Mouse (Mus musculus) kidney, adult 9 months (tissue): ENCODE results near the gene Bmp2k.
A peak's percentile ranks its signal among the peaks of the same experiment; 100 is the strongest.
"Not testable (repeated sequence)": the region's sequence is repeated elsewhere in the genome, so short reads cannot be mapped to it uniquely, and the experiment has no call there.

ENCODE experiments used
- DNase-seq: peaks from one replicate; pipeline ENCODE4 v3.0.0; 2022

Bmp2k gene

DNA sequence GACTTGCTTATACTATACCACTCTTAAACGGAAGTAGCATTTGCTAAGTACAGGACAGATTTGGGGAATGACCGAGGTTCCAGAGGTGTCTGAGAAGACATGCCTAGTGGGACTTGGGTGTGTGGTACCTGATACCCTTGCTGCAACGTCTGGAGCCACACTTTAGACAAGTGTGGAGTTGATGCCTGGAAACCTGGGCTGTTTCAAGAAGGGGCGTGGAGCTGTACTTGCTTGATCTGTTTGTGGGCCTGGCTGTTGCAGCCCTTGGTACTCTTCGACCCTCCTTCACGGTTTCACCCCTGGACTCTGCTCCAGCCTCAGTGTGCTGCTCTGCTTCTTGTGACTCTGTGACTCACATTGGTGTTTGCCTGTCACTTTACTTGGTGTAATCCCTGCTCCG is 5.4 kb downstream of the Bmp2k start:
- no peak for DNase-seq

DNA sequence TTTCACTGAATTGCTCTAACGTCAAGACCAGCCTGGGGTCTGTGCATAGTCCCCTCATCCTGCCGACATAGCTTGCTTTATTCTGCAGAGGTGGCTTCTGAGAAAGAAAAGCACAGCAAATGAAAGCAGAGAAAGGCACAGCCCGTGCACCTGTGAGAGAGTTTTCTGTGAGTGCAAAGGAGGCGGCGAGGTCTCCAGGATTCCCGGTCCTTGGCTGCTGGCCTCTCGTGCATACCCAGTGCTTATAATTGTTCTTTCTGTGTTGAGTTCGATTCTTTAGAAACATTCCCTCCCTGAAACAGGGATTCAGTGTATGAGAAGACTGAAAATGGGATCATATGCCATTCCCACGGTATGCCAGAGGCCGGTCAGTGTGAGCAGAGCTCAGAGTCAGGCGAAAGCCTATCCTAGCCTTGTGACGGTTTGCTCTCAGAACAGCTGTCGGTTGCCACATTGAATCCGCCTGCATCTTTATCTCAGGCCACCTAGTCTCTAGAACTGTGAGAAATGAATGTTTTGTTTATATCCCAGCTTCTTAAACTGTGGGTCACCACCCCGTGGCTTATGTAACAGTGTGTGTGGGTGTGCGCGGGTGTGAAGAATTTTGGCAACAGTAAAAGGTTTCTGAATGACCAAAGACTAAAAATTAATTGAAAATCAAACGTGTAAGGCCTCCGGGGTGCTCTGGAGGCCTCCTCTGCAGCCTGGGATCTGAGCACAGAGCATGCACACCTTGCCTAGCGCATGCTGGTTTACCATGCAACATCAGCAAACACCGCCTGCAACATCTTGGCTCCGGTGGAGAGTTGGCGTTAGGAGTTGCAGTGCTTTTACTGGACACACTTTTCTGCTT is 6.9 kb downstream of the Bmp2k start:
- peak; percentile 78 for DNase-seq

DNA sequence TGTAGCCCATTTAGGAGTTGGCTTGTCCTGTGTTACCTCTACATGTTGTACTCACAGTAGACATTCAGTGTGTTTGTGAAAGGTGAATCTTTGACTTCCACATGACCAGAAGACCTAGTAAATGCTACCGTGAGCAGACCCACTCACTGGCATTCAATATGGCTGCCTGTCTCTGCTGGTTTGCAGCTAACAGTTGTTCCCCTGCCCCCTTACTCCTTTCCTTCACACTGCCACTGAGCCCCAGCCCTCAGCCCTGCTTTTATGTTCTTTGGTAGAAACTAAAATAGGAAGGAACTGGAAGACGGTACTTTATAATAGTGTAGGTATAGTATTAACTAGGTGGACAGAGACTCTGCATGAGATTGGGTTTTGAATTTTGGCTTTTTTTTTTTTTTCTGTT is 8.4 kb downstream of the Bmp2k start:
- DNase-seq, result no peak

DNA sequence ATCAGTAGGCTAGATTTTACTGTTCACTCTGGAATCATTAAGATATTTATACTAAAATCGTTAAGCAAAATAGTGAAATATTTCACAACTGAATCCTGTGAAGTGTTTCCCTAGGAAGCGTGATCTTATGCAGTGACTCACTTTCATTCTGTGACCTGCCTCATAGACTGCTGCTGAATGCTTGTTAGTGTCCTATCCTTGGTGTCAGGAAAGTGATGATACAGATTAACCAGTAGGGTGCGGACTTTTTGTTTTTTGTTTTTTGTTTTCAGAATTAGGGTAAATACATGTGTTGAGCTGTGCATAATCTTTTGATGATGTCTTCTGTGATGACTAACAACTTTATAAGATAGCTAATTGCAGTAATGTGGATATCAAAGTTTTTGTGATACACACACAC is 9.4 kb downstream of the Bmp2k start:
- no peak for DNase-seq

DNA sequence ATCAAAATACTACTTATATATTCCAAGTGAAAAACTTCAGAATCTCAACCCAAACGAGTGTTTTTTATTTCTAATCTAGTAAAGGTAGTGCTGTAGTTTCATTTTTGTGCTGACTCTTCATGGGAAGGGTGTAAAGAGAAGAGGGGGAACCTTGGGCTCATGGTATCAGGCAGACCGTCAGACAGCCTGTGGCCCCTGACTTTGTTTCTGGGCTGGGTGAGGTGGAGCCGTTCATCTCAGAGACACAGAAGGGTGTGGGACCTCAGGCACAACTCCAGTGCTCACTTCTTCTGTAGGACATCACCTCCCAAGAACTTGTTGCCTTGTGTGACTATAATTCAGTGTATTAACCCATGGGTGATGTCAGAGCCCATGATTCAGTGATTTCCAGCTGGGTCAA is 10.0 kb downstream of the Bmp2k start:
- DNase-seq, result no peak

DNA sequence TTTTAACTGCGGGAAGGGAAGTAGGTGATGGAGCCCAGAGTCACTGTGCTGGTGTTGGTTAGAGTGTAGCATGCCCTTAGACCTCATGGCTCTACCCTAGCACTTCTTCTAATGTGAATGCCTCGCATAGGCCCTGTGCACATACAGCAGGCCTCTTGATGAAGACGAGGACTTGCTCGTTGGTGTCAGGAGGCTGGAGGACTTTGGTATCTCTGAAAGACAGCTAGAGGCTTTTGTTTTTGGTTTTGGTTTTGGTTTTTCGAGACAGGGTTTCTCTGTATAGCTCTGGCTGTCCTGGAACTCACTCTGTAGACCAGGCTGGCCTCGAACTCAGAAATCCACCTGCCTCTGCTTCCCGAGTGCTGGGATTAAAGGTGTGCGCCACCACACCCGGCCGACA is 11.7 kb downstream of the Bmp2k start:
- not testable (repeated sequence) for DNase-seq

DNA sequence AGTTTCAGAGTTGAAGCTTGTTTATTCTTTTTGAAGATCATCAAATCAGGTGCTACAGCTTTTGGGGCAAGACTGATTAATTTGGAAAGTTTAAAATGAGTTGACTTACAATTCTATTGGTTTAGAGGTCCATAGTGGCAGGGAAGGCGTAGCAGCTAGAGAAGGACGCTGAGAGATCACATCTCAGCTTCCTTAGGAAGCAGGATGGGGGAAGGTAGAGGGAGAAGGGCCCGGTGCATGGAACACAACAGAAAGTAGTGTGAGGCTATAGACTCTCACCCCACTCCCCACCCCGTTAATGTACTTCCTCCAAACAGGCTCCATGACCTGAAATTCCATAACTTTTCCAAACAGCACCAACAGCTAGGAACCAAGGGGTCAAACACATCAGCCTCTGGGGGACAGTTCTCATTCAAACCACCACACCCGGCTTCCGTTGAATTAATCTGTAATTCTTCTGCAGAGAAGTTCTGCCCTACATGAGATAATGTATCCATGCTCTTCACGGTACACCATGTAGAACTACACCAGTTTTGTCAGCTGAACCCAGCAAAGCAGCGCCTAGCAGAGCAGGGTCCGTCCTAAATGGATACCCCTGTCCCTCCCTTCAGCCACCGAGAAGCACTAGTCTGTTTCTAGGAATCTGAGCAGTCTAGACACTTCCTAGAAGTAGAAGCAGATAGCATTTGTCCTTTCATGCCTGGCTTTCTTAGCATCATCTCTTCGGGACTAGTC is 12.3 kb downstream of the Bmp2k start:
- DNase-seq, result no peak

DNA sequence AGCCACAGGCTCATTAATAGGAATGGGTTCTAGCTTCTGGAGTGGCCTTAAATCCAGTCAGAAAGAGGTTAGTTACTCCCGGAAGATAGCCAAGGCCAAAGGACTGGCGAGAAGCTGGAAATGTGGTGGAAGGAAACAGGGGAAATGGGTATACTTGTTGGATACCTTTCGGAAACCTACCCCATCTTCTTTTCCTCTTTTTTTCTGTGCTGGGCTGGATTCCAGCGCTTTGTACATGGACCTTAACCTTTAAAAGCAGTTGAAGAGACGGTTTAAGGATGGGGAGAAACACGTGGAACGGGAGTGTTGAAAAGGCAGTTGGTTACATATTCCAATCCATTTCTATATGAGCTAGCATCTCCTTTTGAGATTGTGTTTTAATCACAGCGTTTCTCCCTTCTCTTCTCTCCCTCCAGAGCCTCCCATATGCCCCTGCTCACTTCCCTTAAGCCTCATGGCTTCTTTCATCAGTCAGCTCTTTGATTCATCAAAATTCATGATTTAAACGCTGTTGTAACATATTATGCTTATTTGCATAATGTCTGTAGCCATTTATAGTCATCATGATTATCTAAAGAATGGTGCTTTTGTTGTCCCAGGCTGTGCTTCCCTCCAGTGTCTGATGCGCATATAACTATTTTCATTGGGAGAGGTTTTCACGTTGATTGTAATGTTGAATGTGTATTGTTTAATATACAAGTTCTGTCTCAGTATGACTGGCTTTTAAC is 18.5 kb downstream of the Bmp2k start:
- DNase-seq, result peak; percentile 57

DNA sequence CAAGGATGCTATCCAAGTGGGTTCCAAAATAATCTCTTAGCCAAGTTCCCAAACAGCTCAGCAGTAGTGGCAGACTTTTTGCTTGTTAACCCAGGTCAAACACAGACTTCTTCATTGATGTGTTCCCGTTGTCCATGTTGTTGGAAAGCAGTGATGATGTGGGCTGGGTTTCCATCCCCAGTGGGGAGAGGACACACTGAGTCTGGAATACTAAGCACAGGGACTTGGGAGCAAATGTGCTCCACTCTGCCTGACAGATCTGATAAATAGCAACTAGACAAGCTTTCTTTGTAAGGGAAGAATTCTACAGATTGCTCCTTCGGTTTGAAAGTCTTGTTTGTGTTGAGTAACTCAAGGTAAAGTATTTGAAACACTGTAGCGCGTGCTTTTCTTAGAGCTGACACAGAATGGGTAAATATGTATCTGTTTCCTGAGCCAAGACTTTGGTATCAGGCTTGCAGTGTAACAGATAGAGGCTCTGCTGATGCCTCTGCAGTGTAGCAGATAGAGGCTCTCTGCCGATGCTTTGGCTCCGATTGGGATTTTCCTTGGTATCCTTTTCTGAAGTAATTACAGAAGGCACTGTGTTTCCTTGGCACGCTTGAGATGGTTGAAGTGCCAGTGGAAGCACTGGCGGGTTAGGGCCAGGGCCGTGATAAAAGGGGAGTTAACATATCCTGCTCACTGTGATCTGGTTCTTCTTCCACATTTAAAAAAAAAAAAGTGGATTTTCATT is 19.5 kb downstream of the Bmp2k start:
- DNase-seq, result no peak

DNA sequence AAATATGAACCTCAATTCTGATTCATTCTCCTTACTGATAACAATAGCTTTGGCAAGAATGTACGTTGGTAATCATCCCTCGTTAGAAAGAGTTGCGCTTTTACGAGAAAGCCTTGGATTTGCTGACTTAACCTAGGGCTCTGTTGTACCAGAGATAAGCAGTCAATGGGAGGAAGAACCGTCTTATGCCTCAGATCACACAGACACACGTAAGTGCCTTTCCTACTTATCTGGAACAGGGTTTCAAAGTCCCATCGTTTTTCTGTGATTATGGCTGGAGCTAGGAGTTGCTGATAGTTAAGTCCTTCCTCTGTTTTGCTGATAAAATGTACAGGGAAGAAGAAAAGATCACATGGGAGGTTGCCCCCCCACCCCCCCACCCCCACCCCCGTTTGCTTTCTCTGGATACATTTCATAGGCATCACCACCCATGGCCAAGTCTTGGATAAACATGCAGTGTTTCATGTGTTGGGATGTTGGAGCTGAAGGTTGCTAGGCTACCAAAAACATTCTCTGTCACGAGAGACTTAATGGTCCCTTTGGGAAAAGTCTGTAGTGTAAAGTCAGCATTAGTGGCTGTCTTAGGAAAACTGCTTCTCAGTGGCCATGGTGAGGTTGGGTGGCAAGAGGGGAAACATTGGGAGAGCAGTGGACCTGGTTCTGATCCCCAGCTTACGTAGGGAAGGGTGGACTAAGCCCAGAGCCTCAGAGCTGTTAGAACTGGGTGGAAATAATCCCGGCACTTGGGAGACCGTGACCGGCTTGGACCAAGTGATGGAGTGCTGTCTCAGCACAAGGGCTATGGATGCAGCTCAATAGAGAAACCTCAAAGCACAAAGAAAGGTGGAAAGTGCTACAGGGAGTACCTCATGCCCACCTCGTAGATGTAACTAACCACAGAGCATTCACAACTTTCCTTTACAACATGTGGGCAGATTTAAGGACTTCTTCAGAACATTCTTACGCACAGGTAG is 25.1 kb downstream of the Bmp2k start:
- no peak for DNase-seq

DNA sequence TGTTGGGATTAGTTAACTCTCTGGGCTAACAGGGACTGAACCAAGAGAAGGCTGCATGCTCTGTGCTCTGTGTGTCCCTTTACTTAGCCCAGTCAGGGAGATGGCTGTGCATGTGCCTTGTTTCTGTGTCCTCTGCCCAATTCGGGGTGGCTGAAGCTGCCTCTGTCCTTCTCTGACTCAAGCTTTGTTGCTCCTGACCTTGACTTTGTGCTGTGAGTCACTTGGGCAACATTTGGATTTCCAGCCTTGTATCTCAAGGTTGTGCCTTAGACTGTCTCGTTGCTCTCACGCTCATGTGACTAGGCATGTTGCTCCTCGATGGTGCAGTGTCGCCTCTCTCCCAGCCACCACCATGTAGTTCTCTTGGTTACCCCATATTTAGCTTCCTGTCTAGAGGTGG is 27.3 kb downstream of the Bmp2k start:
- DNase-seq, result no peak

DNA sequence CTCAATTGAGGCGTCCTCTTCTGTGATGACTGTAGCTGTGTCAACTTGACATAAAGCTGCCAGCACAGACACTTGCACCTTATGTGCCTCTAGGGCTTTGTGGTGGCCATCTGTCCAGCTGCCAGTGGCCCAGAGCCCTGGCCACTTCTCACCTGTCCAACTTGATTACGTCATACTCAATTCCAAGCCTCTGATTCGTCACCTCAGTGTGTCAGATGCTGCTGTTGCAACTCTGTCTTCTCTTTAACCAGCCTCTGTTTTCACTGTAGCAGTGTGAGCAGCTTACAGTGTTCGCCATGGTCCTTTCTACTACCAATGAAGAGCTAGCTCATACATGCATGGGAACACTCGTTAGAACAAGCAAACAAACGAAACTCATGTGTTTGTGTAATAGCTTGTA is 28.2 kb downstream of the Bmp2k start:
- DNase-seq, result no peak

DNA sequence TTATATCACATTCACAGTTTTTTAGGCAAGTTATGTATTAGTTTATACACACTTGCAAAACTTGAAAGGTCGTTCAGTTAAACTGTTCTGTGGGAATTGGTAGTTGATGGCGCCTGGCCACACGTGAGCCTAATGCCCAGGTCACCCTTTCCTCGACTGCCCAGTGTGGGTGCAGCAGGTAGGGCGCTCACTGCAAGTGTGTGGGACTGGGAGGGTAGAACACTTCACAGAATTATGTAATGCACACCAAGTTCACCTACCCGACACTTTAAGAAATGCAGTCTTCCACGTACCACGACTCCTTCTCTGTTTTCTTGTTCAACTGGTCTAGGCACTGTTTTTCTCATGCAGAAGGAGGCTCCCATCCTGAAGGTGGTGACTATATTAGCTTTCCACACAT is 30.5 kb downstream of the Bmp2k start:
- DNase-seq, result no peak

DNA sequence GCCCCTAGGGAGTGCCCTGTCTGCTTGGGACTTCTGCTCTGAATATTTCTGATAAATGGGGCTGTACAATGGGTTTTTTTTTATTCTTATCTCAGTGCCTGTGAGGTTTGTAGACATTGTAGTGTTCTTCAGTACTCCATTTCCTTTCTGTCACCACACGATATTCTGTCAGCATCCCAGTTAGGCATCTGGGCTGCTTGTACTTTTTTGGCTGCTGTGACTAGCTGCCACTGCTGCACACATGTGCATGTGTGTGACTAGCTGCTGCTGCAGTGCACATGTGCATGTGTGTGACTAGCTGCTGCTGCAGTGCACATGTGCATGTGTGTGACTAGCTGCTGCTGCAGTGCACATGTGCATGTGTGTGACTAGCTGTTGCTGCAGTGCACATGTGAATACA is 31.4 kb downstream of the Bmp2k start:
- DNase-seq, result not testable (repeated sequence)

DNA sequence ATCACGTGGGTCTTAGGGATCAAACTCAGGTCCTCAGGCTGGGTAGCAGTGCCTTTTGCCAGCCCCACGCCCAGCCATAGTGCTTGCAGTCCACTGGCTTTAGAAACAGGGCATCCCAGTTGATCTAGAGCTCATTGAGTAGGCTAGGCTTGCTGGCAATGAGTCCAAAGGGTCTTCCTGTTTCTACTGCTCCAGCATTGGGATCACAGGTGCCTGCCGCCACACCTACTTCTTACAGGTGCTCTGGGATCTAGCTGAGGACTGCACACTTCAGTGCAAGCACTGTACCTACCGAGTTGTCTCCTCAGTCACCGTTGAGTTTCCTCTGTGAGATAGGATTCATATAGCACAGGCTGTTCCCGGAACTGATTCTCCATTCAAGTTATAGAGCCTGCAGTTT is 34.3 kb downstream of the Bmp2k start:
- no peak for DNase-seq

DNA sequence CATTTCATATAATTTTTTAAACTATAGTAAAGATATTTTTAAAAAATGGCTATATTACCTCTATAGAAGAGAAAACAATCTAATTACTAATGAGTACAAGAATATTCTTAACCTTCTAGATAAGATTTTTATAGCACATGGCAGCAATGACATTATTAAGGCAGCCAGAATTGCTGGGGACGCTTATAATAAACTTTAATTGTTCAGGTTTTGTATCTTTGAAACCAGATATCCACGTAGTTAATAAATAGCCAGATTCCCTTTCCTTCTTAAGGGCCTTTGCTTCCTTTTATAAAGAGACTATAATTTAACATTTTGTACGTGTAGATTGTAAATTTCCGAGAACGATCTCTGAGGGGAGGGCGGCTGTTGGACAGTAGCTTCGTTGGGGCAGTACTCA is 47.8 kb downstream of the Bmp2k start:
- DNase-seq, result no peak

DNA sequence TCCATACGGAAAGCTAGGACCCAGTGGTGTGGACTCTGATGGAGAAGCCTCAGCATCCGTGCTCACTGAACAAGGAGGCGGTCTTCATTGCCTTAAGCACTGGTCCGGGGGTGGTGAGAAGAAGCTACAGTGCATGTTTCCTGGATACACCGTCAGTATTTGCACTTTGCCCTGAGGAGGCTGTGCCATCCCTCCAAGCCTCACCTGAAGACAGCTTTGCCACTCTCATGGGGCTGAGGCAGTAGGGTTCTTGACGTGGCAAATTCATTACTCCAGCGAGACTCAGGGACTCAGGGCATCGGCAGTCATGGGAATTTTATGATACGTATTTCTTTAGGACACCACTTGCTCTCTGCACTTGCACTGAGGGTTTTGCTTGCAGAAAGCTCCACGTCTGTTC is 49.2 kb downstream of the Bmp2k start:
- no peak for DNase-seq

DNA sequence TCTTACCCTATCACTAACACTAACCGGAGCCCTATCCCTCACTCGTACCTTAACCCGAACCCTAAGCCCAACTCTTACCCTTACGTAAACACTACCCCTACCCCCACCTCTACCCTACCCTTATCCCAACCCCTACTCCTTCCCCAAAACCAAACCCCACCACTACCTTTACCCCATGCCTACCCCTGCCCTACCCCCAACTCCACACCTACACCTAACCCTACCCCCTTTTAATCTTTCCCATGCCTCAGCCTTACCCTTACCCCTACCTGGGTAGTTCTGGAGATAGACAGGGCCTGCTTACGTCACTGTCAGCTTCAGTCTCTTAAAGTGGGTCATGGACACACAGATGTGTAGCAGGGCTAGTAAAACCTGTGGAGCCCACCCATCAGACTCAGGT is 51.4 kb downstream of the Bmp2k start:
- no peak for DNase-seq

DNA sequence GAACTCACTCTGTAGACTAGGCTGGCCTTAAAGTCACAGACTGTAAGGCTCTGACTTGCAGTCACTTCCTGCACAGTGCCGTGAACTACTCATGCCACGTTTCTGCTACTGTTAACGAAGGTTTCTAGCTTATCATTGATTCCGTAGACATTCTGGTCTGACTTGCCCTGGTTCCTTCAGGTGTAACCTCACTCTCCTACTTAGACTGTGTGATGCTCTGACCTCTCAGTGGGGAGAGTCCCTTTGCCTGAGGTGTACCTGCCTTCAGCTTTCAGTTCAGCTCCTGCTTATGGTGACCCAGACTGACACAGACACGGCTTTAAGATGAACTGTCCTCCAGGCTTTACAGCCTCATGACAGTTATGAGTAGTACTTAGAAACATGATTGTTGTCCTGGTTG is 56.7 kb downstream of the Bmp2k start:
- DNase-seq, result no peak

DNA sequence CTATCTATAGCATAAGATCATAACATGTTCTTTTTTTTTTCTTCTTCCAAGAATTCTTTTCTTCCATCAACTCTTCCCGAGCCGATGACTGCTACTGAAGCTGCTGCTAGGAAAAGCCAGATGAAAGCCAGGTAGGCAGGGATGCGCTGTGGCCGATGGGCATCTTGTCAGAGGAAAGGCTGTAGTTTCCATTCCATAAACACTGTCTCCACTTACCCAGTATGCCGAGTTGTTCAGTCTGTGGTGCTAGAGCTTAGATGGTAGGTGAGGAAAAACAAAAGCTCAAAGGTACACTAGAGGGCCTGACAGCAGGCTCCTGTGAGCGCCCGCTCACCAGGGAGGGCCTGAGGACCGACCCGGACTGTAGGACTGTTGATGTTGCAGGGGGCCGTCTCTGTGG is 57.3 kb downstream of the Bmp2k start:
- DNase-seq, result no peak

DNA sequence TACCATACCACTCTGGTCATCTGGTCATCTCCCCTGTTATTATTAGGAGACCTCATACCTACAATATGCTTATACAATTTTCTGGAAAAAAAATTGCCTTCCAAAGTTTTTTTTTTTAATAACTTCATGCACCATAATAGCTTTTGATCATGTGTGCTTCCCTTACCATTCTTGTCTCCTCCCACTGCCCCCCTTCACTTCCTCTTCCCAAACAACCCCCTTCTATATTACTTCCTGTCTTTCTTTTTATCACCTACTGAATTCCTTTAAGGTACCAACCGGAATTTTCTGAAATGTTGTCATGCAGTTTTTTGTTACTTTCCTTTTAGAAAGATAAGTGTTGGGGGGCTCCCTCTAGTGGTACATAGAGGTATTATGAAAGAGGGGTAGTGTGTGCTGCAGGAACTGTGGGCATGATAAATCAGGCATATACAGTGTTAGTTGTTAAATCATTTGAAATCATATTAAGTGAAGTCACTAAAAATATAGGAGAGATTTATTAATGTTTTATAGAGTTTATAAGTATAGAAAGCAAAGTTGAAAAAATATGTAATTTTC is 58.1 kb downstream of the Bmp2k start:
- peak; percentile 82 for DNase-seq

DNA sequence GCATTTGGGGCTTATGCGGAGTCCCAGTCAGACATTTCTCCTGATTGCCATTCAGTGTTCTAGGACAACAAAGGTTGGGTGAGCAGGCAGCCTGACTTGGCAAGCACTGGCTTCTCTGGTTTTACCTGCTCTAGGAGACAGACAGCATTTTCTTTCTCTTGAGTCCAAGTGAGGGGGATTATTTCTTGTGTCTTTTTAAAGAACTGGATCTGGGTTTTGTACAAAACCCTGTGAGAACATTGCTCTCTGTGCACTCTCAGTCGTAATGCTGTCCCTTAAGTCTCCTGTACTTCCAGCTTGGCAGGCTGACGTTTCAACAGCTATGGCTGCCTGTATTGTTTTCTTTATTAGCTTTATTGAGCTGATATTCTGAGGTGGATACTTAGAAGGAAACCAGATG is 58.9 kb downstream of the Bmp2k start:
- no peak for DNase-seq
